Mouse (Mus musculus) G1E (cell line): ENCODE measurements around the gene Ufc1. TPM values are rescaled to one million over a fixed set of nuclear protein-coding genes. Genes with fewer than 3 reads are reported as not detected.
A peak's percentile ranks its signal among the peaks of the same experiment; 100 is the strongest.

Source experiments
- ATAC-seq: 2 replicates; pipeline ENCODE4 v1.8.0; 2016; ENCODE audit warnings: mild to moderate bottlenecking; ENCODE audit not compliant: insufficient number of reproducible peaks, poor library complexity, low FRiP score, severe bottlenecking; ENCODE audit errors: extremely low read depth
- DNase-seq: peaks from one replicate; pipeline ENCODE4 v3.0.0; 2012; ENCODE audit warnings: low spot score
- H3K27me3 ChIP-seq: 2 replicates; pipeline ENCODE4 v1.6.1; 2012; ENCODE audit warnings: mild to moderate bottlenecking, low read length, inconsistent platforms; ENCODE audit not compliant: insufficient read depth
- H3K36me3 ChIP-seq: replicated peaks from 2 replicates; pipeline ENCODE3; 2012; ENCODE audit warnings: mild to moderate bottlenecking, inconsistent platforms
- H3K4me1 ChIP-seq: 2 replicates; pipeline ENCODE4 v1.6.1; 2012; ENCODE audit warnings: low read depth, low read length, inconsistent platforms, mixed read lengths; ENCODE audit not compliant: insufficient read depth
- H3K4me3 ChIP-seq: 2 replicates; pipeline ENCODE4 v1.5.1; 2012; ENCODE audit warnings: low read depth, mild to moderate bottlenecking, inconsistent platforms, low read length, moderate library complexity, mixed read lengths
- H3K9me3 ChIP-seq: replicated peaks from 2 replicates; pipeline ENCODE4 v1.6.1; 2012; ENCODE audit warnings: inconsistent platforms
- CTCF ChIP-seq: IDR thresholded peaks from 2 replicates; pipeline ENCODE4 v1.5.1; 2012; ENCODE audit warnings: low read depth, low read length, inconsistent platforms, mixed read lengths
- GATA1 ChIP-seq: IDR thresholded peaks from 2 replicates; pipeline ENCODE4 v1.6.1; 2012; ENCODE audit warnings: borderline replicate concordance, low read length, inconsistent platforms, mixed read lengths
- GATA2 ChIP-seq: IDR thresholded peaks from 2 replicates; pipeline ENCODE4 v1.6.1; 2012; ENCODE audit warnings: low read depth, low read length, inconsistent platforms, borderline replicate concordance
- POLR2AphosphoS5 ChIP-seq: IDR thresholded peaks from 2 replicates; pipeline ENCODE4 v1.6.1; 2012; ENCODE audit warnings: low read depth, low read length, inconsistent platforms; ENCODE audit not compliant: insufficient replicate concordance
- TAL1 ChIP-seq: conservative IDR thresholded peaks from 2 replicates; pipeline ENCODE4 v1.6.1; 2012; ENCODE audit warnings: low read depth, low read length, inconsistent platforms, mixed read lengths
- polyA plus RNA-seq: library from polyadenylated mRNA; stranded (reverse); fragments of >175 nt; gene quantifications from 2 replicates; pipeline ENCODE4 v1.2.3, GENCODE M21; 2012
- total RNA-seq, 2 experiments: library from RNA; stranded (forward) in 1 of 2; stranded (reverse) in 1 of 2; fragments of 200-1000 nt in 1 of 2; fragments of >200 nt in 1 of 2; fragmentation: Nextera tagmentation in 1 of 2; gene quantifications; 2 replicates each; pipeline ENCODE4 v1.2.3; 2014 to 2017

Gene Ufc1
- total and polyA plus RNA-seq, 3 experiments = 34.3 to 111 (median 47.9) TPM

DNA sequence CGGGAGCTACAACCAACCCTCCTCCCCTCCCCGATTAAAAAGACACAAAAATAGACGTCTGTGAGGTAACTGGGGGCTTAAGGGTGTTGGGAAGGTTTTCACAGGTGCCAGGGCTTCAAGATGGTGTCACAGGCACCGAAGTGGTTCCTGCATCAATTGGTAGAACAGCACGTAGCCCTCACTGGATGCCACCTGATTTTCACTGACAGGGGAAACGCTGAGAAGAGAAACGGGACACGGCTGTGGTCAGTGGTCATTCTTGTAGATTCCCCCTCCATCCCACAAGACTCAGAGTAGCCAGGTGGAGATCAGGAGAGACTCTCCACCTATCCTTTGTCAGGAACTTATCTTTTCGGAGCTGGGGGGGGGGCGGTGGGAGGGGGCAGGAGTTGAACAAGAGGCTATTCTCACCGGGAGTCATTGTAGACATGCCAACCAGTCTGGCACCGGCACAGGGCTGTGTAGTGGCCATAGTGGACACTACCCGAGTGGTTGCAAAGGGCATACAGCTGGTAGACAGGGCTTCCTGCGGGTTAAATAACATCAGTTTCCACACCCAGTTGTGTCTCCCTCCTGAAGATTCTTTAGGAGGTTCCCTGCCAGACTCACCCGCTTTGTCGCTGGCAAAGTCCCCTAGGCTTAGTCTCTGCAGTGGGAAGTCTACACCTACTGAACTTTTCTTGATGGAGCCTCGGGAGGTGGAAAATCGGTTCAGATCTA is 12.6 kb downstream of the Ufc1 start:
- peak overlapping the region; percentile 76; the same call in 1 of the 2 replicates for H3K4me3 ChIP-seq
- peaks cover 79% of the 10 kb centered on the region for H3K4me1 ChIP-seq
- no peaks in the 10 kb centered on the region for H3K27me3 ChIP-seq
- H3K9me3 ChIP-seq = no peaks in the 10 kb centered on the region
- TF ChIP-seq GATA1 (no peak), CTCF (no peak), TAL1 (no peak), GATA2 (no peak), POLR2AphosphoS5 (no peak)
- no peak for ATAC-seq
- H3K36me3 ChIP-seq = peaks cover 75% of the 10 kb centered on the region
- no peak for DNase-seq

DNA sequence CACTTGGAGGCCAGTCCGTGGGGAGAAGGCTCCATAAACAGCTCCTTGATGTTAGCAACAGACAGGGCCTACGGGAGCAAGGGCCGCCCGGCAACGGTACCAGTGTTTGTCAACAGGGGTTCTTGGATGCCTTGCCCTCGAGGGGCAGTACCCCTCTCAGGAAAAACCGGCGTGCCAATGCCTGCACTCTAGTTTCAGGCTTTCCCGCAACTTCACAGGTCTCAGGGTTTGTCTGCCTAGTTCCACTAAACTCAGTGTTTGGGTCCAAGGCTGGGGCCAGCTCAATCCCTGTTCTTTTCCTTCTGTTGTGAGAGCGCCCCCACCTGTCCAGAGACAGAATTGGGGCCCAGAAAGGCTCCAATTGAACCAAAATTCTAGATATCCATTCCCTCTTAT is 13.3 kb downstream of the Ufc1 start:
- Histone ChIP-seq H3K4me3 (peak overlapping the region; percentile 76), H3K36me3 (peaks cover 79% of the 10 kb centered on the region), H3K9me3 (no peaks in the 10 kb centered on the region), H3K4me1 (peaks cover 77% of the 10 kb centered on the region), H3K27me3 (no peaks in the 10 kb centered on the region)
- DNase-seq (peak; percentile 60), ATAC-seq (0 out of 2 replicates have a peak, but pooled peaks have one; percentile 16)
- TF ChIP-seq TAL1 (no peak), CTCF (peak; percentile 48)

DNA sequence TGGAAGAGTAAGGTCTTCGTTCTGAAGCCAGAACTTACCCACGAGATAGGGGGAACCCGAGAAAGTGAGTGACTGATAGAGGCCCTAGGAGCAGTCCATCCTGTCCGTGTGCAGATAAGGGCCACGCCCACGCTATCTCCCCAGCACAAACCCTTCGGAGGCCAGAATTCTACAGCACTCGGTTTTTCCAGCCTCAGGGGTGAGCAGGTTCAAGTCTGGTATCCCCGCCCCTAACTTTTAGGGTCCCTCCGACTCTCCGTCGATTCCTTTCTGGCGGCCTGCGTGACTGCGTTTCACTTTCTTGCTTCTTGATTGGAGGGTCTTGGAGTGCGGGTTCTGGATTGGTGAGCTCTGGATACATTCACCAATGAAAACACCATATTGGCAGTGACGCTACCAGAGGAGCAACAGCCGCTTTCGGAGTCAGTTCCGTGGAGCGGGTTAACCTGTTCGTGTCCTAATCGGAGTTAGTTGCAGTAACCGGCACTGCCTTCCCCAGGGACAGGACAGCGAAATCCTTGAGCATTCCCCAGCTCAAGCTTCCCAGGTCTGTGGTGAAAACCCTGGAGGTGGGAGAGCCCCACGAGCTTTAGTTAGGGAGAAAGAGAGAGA is 13.8 kb downstream of the Ufc1 start, which contains the start of gene Ppox:
Ppox (minus strand) TSS at position 271 of the 612 bp plus-strand sequence.
- TF ChIP-seq POLR2AphosphoS5 (no peak), TAL1 (peak; percentile 84), CTCF (no peak), GATA2 (no peak), GATA1 (no peak)

DNA sequence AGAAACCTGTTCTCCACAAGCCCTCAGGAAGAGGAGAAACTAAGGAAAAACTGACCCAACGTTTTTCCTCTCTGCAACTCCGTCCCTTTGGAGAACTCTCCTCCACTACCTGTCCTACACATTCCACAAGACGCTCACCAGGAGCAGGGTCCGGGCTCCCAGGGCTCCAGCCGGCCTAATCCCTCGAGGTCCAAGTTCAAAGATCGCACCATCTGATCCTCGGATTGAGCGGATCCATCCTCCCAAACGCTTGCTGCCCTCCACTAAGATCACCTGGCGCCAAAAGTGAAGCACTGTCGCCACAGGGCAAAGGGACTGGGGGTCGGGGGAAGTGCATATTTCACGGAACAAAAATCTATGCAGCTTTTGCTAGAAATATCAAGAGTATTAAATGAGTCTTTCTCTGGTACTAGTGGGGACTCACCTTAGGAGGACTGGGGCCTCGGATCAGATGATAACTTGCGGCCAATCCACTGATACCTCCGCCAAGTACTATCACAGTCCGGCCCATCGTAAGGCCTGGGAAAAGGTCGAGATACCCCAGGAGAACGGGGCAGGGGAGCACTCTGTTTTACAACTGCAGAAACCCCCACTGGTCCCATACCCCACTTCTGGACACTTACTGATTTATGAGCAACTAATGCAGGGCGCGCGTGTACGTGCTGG is 14.4 kb downstream of the Ufc1 start:
- H3K27me3 ChIP-seq = no peaks in the 10 kb centered on the region
- peak; percentile 55 for DNase-seq
- H3K9me3 ChIP-seq = no peaks in the 10 kb centered on the region
- peak overlapping the region; percentile 76 for H3K4me3 ChIP-seq
- H3K4me1 ChIP-seq = peaks cover 77% of the 10 kb centered on the region
- peak; percentile 5; the same call in 1 of the 2 replicates for ATAC-seq
- TF ChIP-seq GATA1 (no peak), TAL1 (no peak), POLR2AphosphoS5 (no peak), CTCF (no peak), GATA2 (no peak)
- peaks cover 79% of the 10 kb centered on the region for H3K36me3 ChIP-seq

More for the DNA sequence above, 13.8 kb downstream of the Ufc1 start, which contains the start of gene Ppox:
- Histone ChIP-seq H3K36me3 (peaks cover 79% of the 10 kb centered on the region), H3K4me3 (peak within 1 kb of the TSS; percentile 76), H3K9me3 (no peaks in the 10 kb centered on the region), H3K27me3 (no peaks in the 10 kb centered on the region), H3K4me1 (peaks cover 77% of the 10 kb centered on the region)
- ATAC-seq (peak; percentile 88), DNase-seq (peak; percentile 96)

DNA sequence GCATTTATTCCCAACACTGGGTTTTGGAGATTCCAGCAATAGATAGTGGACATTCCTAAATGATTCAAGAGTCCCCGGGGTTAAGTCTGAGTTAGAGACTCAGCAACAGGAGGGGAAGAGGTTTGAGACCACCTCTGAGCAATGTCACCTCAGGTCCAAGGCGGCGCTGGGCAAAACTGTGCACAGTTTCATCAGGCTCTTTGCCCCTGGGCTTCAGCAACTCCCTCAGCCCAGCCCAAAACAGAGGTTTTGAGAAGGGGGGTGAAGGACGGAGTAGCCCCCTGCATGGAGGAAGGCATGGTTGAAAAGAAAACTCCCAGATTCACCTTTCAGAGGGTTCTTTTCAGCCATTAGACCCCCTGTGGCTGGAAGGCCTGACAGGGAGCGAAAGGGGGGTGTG is 15.1 kb downstream of the Ufc1 start:
- DNase-seq (no peak), ATAC-seq (no peak)
- TF ChIP-seq GATA1 (no peak), GATA2 (no peak), POLR2AphosphoS5 (no peak), CTCF (no peak), TAL1 (no peak)
- peaks cover 79% of the 10 kb centered on the region for H3K36me3 ChIP-seq
- no peaks in the 10 kb centered on the region for H3K9me3 ChIP-seq
- peak overlapping the region; percentile 76 for H3K4me3 ChIP-seq
- peaks cover 75% of the 10 kb centered on the region for H3K4me1 ChIP-seq
- H3K27me3 ChIP-seq = no peaks in the 10 kb centered on the region
